Mouse (Mus musculus): ENCODE measurements around the gene Tenm3.

- TF ChIP-seq CTCF (IDR thresholded peaks at IDR 0.05; ENCODE audit: low read depth), result no peak
- no peak for TF ChIP-seq EP300 (IDR thresholded peaks at IDR 0.05; ENCODE audit: low read depth)
These were observed 621.9 kb downstream of the Tenm3 start for GRCm38 (mm10) chr8:48221724-48222428.
